Mouse (Mus musculus): ENCODE results near the gene Dock6. TPM values are rescaled to one million over a fixed set of nuclear protein-coding genes. Genes with fewer than 3 reads are reported as not detected.

The Dock6 gene
- polyA plus RNA-seq, 1 experiment from 2014 or later, result 46.3 TPM

DNA sequence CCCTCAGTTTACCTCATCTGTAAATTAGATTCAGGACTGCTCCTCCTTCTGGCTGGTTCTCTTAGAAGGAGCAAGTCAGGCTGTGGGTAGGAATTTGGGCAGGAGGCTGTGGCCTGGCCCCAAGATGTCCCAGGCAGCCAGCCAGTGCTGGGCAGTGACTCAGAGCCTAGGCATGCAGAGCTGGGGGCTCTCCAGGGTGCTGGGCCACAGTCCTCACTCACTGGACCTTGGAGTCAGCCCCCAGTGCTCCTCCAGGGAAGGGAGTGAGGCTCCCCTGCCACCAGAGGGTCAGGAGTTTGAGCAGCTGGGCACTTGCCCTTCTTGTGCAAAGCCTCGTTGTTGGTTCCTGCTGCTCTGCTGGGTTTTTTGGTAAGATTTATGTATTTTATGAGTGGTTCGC, 98.4 kb downstream of the Dock6 start:
- Histone ChIP-seq H3K9ac (no peak overlapping the region), H3K4me1 (peaks cover 39% of the 10 kb centered on the region), H3K27me3 (no peaks in the 10 kb centered on the region), H3K4me3 (replicated peaks) (no peak overlapping the region), H3K9me3 (replicated peaks) (no peaks in the 10 kb centered on the region), H3K4me2 (no peak overlapping the region), H3K36me3 (peaks cover 46% of the 10 kb centered on the region), H3K27ac (peak overlapping the region; percentile 60; the same call in 1 of the 2 replicates)
- ATAC-seq (replicated peaks; ENCODE audit: low FRiP score), result peak; percentile 41; the same call in 1 of the 2 replicates
- 50% methylated on average over 2 of the region's 2 CpGs for WGBS

GRCm38 (mm10) chr9:21752252-21752792, 100.1 kb downstream of the Dock6 start:
- ATAC-seq (replicated peaks; ENCODE audit: low FRiP score), result peak; percentile 52
- Histone ChIP-seq H3K4me2 (no peak overlapping the region), H3K27me3 (no peaks in the 10 kb centered on the region), H3K9ac (no peak overlapping the region; the same call in 1 of the 2 replicates), H3K4me1 (peaks cover 49% of the 10 kb centered on the region), H3K4me3 (replicated peaks) (no peak overlapping the region), H3K9me3 (replicated peaks) (no peaks in the 10 kb centered on the region), H3K36me3 (peaks cover 57% of the 10 kb centered on the region), H3K27ac (peak overlapping the region; percentile 78)
- 41% methylated on average over 10 of the region's 10 CpGs for WGBS

GRCm38 (mm10) chr9:21751347-21751746, 101.1 kb downstream of the Dock6 start:
- H3K4me1 ChIP-seq, result peaks cover 51% of the 10 kb centered on the region
- ATAC-seq (replicated peaks; ENCODE audit: low FRiP score), result no peak
- H3K27me3 ChIP-seq, result no peaks in the 10 kb centered on the region
- H3K9me3 ChIP-seq (replicated peaks), result no peaks in the 10 kb centered on the region
- no peak overlapping the region for H3K4me2 ChIP-seq
- 70% methylated on average over 6 of the region's 6 CpGs for WGBS
- peak overlapping the region; percentile 78; the same call in 1 of the 2 replicates for H3K27ac ChIP-seq
- peaks cover 57% of the 10 kb centered on the region for H3K36me3 ChIP-seq
- no peak overlapping the region for H3K4me3 ChIP-seq (replicated peaks)
- no peak overlapping the region for H3K9ac ChIP-seq

GRCm38 (mm10) chr9:21750370-21750769, 102.1 kb downstream of the Dock6 start:
- Histone ChIP-seq H3K36me3 (peaks cover 59% of the 10 kb centered on the region), H3K27me3 (no peaks in the 10 kb centered on the region), H3K9ac (no peak overlapping the region), H3K4me3 (replicated peaks) (no peak overlapping the region), H3K4me1 (peaks cover 51% of the 10 kb centered on the region), H3K4me2 (no peak overlapping the region), H3K9me3 (replicated peaks) (no peaks in the 10 kb centered on the region), H3K27ac (no peak overlapping the region)
- 75% methylated on average over 3 of the region's 3 CpGs for WGBS
- ATAC-seq (replicated peaks; ENCODE audit: low FRiP score), result no peak

Small RNAs within 50 kb of the gene (microRNA-seq; reads per million reads assigned to microRNA genes)
- gene Mir7083, result 3.7 reads per million, percentile 19 among the genes with 10 or more reads in this experiment

Other genes starting within 250 kb of the Dock6 start
- gene Smarca4, start 236.5 kb downstream of the Dock6 start, polyA plus RNA-seq (2015; fragmentation: Nextera tagmentation; extraction: Ambion mirVana), result 91.0 and 101 TPM in 2 replicates
- 28.9 and 34.9 TPM in 2 replicates for gene Ldlr, start 129.2 kb downstream of the Dock6 start, polyA plus RNA-seq (2015; fragmentation: Nextera tagmentation; extraction: Ambion mirVana)
- gene Spc24, start 92.3 kb downstream of the Dock6 start, polyA plus RNA-seq (2015; fragmentation: Nextera tagmentation; extraction: Ambion mirVana), result 126 and 135 TPM in 2 replicates
- gene Kank2, start 53.9 kb downstream of the Dock6 start, polyA plus RNA-seq (2015; fragmentation: Nextera tagmentation; extraction: Ambion mirVana), result 18.7 and 23.2 TPM in 2 replicates
- 4.3 and 4.9 TPM in 2 replicates for gene Angptl8, start 17.1 kb downstream of the Dock6 start, polyA plus RNA-seq (2015; fragmentation: Nextera tagmentation; extraction: Ambion mirVana)
- gene Rab3d, start 65.6 kb upstream of the Dock6 start, polyA plus RNA-seq (2015; fragmentation: Nextera tagmentation; extraction: Ambion mirVana), result 11.0 and 11.3 TPM in 2 replicates
- 5.5 and 5.9 TPM in 2 replicates for gene Ccdc159, start 74.8 kb upstream of the Dock6 start, polyA plus RNA-seq (2015; fragmentation: Nextera tagmentation; extraction: Ambion mirVana)
- 59.2 and 61.0 TPM in 2 replicates for gene Tmem205, start 74.9 kb upstream of the Dock6 start, polyA plus RNA-seq (2015; fragmentation: Nextera tagmentation; extraction: Ambion mirVana)
- gene Plppr2, start 84.4 kb upstream of the Dock6 start, polyA plus RNA-seq (2015; fragmentation: Nextera tagmentation; extraction: Ambion mirVana), result 7.9 and 11.3 TPM in 2 replicates
- 7.9 and 12.6 TPM in 2 replicates for gene Swsap1, start 103.1 kb upstream of the Dock6 start, polyA plus RNA-seq (2015; fragmentation: Nextera tagmentation; extraction: Ambion mirVana)
- 12.1 and 15.2 TPM in 2 replicates for gene Epor, start 110.9 kb upstream of the Dock6 start, polyA plus RNA-seq (2015; fragmentation: Nextera tagmentation; extraction: Ambion mirVana)
- 23.7 and 24.5 TPM in 2 replicates for gene Rgl3, start 136.8 kb upstream of the Dock6 start, polyA plus RNA-seq (2015; fragmentation: Nextera tagmentation; extraction: Ambion mirVana)
- gene Ccdc151, start 150.0 kb upstream of the Dock6 start, polyA plus RNA-seq (2015; fragmentation: Nextera tagmentation; extraction: Ambion mirVana), result 1.6 TPM in 2 replicates
- gene Prkcsh, start 150.2 kb upstream of the Dock6 start, polyA plus RNA-seq (2015; fragmentation: Nextera tagmentation; extraction: Ambion mirVana), result 137 and 140 TPM in 2 replicates
- 0.53 and 1.1 TPM in 2 replicates for gene Elavl3, start 199.4 kb upstream of the Dock6 start, polyA plus RNA-seq (2015; fragmentation: Nextera tagmentation; extraction: Ambion mirVana)
- not detected in 2 replicates for gene Gm49318, start 218.6 kb upstream of the Dock6 start, polyA plus RNA-seq (2015; fragmentation: Nextera tagmentation; extraction: Ambion mirVana)
- 11.7 and 14.0 TPM in 2 replicates for gene Zfp653, start 218.7 kb upstream of the Dock6 start, polyA plus RNA-seq (2015; fragmentation: Nextera tagmentation; extraction: Ambion mirVana)
- 43.1 and 49.4 TPM in 2 replicates for gene Ecsit, start 232.8 kb upstream of the Dock6 start, polyA plus RNA-seq (2015; fragmentation: Nextera tagmentation; extraction: Ambion mirVana)
- 11.1 and 40.8 TPM in 2 replicates for gene Cnn1, start 246.6 kb upstream of the Dock6 start, polyA plus RNA-seq (2015; fragmentation: Nextera tagmentation; extraction: Ambion mirVana)

All from kidney, embryonic 15.5 days (tissue).